Mouse (Mus musculus): ENCODE measurements at regions not wholly inside any gene's neighbourhood (a gene's known extent, or its start where the extent isn't known, plus 50 kb on each side); places are given as distances from the start of the nearest gene placed in this dataset.

GRCm38 (mm10) chr2:128334143-128334470 lies 208.3 kb downstream of the Bcl2l11 start:
- TF ChIP-seq CTCF (IDR thresholded peaks at IDR 0.05; ENCODE audit: low read depth) (no peak), EP300 (IDR thresholded peaks at IDR 0.05; ENCODE audit: low read depth) (no peak)

Measured in liver, embryonic 14.5 days (tissue).